Mouse (Mus musculus): ENCODE measurements at regions not wholly inside any gene's neighbourhood (a gene's known extent, or its start where the extent isn't known, plus 50 kb on each side); places are given as distances from the start of the nearest gene placed in this dataset.

GRCm38 (mm10) chr9:30808863-30809491 lies 113.3 kb downstream of the Adamts15 start:
- TF ChIP-seq POLR2A (IDR thresholded peaks at IDR 0.05; ENCODE audit: low read depth, low read length) (no peak), CTCF (IDR thresholded peaks at IDR 0.05; ENCODE audit: extremely low read depth, insufficient read length, insufficient replicate concordance, low read depth, low read length) (no peak)
